Mouse (Mus musculus): ENCODE data around the gene Olfr458.
"Not testable (repeated sequence)": the region's sequence is repeated elsewhere in the genome, so short reads cannot be mapped to it uniquely, and the experiment has no call there.

Olfr458 gene

GRCm38 (mm10) chr6:42465096-42465495 lies at the start of gene Olfr458:
TSS of gene Olfr458 (minus strand) at chr6:42465196.
- no peak for DNase-seq (ENCODE audit: low read depth, low spot score)

- no peak for DNase-seq (ENCODE audit: low read depth, low spot score)
These were observed 48.5 kb upstream of the Olfr458 start for GRCm38 (mm10) chr6:42513461-42513860.

GRCm38 (mm10) chr6:42509311-42509710 lies 44.3 kb upstream of the Olfr458 start:
- no peak for DNase-seq (ENCODE audit: low read depth, low spot score)

- DNase-seq (ENCODE audit: low read depth, low spot score): no peak
These were observed 38.5 kb upstream of the Olfr458 start for GRCm38 (mm10) chr6:42503478-42503877.

GRCm38 (mm10) chr6:42489731-42490130 lies 24.7 kb upstream of the Olfr458 start:
- DNase-seq (ENCODE audit: low read depth, low spot score): no peak

GRCm38 (mm10) chr6:42487114-42487513 lies 22.1 kb upstream of the Olfr458 start, which contains the start of gene Olfr456:
TSS of gene Olfr456 (minus strand) at chr6:42487214.
- DNase-seq (ENCODE audit: low read depth, low spot score): no peak

GRCm38 (mm10) chr6:42484633-42485032 lies 19.6 kb upstream of the Olfr458 start:
- no peak for DNase-seq (ENCODE audit: low read depth, low spot score)

GRCm38 (mm10) chr6:42476235-42476634 lies 11.2 kb upstream of the Olfr458 start, which contains the start of gene Olfr457:
TSS of gene Olfr457 (minus strand) at chr6:42476335.
- no peak for DNase-seq (ENCODE audit: low read depth, low spot score)

- DNase-seq (ENCODE audit: low read depth, low spot score): not testable (repeated sequence)
These were observed 6.3 kb upstream of the Olfr458 start for GRCm38 (mm10) chr6:42471298-42471697.

GRCm38 (mm10) chr6:42470542-42470941 lies 5.5 kb upstream of the Olfr458 start:
- DNase-seq (ENCODE audit: low read depth, low spot score): no peak

GRCm38 (mm10) chr6:42447381-42447780 lies 17.6 kb downstream of the Olfr458 start:
- no peak for DNase-seq (ENCODE audit: low read depth, low spot score)

- DNase-seq (ENCODE audit: low read depth, low spot score): no peak
These were observed 20.5 kb downstream of the Olfr458 start for GRCm38 (mm10) chr6:42444491-42444890.

GRCm38 (mm10) chr6:42441395-42441794 lies 23.6 kb downstream of the Olfr458 start:
- DNase-seq (ENCODE audit: low read depth, low spot score): no peak

GRCm38 (mm10) chr6:42435490-42435889 lies 29.5 kb downstream of the Olfr458 start:
- DNase-seq (ENCODE audit: low read depth, low spot score): no peak

- no peak for DNase-seq (ENCODE audit: low read depth, low spot score)
These were observed 30.6 kb downstream of the Olfr458 start, which contains the start of gene Tas2r126 for GRCm38 (mm10) chr6:42434446-42434845. TSS of gene Tas2r126 (plus strand) at chr6:42434535.

- no peak for DNase-seq (ENCODE audit: low read depth, low spot score)
These were observed 31.4 kb downstream of the Olfr458 start for GRCm38 (mm10) chr6:42433554-42433953.

GRCm38 (mm10) chr6:42426337-42426736 lies 38.7 kb downstream of the Olfr458 start:
- DNase-seq (ENCODE audit: low read depth, low spot score): no peak

GRCm38 (mm10) chr6:42424472-42424871 lies 40.5 kb downstream of the Olfr458 start:
- no peak for DNase-seq (ENCODE audit: low read depth, low spot score)

GRCm38 (mm10) chr6:42421439-42421838 lies 43.6 kb downstream of the Olfr458 start:
- no peak for DNase-seq (ENCODE audit: low read depth, low spot score)

- no peak for DNase-seq (ENCODE audit: low read depth, low spot score)
These were observed 45.6 kb downstream of the Olfr458 start for GRCm38 (mm10) chr6:42419443-42419842.
